Mouse (Mus musculus) ES-E14 (cell line): ENCODE data around the gene Tomm34. TPM values are rescaled to one million over a fixed set of nuclear protein-coding genes. Genes with fewer than 3 reads are reported as not detected.

Experiments used
- DNase-seq: peaks from one replicate; pipeline ENCODE4 v3.0.0-alpha.2; 2013; ENCODE audit warnings: low read depth, low spot score
- H3K27ac ChIP-seq: 2 replicates; pipeline ENCODE4 v1.5.1; 2012; ENCODE audit warnings: low read depth, mild to moderate bottlenecking, low read length, moderate library complexity, mixed read lengths; ENCODE audit not compliant: poor library complexity, insufficient read depth, severe bottlenecking
- H3K36me3 ChIP-seq: 2 replicates; pipeline ENCODE4 v1.6.1; 2012; ENCODE audit warnings: mild to moderate bottlenecking, low read length, moderate library complexity, mixed read lengths; ENCODE audit not compliant: control insufficient read depth, poor library complexity, insufficient read depth, severe bottlenecking
- H3K4me1 ChIP-seq, 2 experiments: fragments of 150-350 bp in 1 of 2; sonication (generic) in 1 of 2; 2 replicates each; pipeline ENCODE4 v1.6.1; 2012; ENCODE audit warnings: low read length in 2 of 2, mild to moderate bottlenecking in 1 of 2, mixed read lengths in 1 of 2; ENCODE audit not compliant: control insufficient read depth in 2 of 2, insufficient read depth in 2 of 2, poor library complexity in 1 of 2
- H3K4me3 ChIP-seq, 2 experiments: fragments of 150-350 bp in 1 of 2; sonication (generic) in 1 of 2; 2 replicates each; pipeline ENCODE4 v1.5.1; 2012; ENCODE audit warnings: low read length in 2 of 2, low read depth in 1 of 2, mild to moderate bottlenecking in 1 of 2, mixed read lengths in 1 of 2; ENCODE audit not compliant: insufficient read depth in 1 of 2, poor library complexity in 1 of 2, severe bottlenecking in 1 of 2
- H3K9ac ChIP-seq: 2 replicates; pipeline ENCODE4 v1.6.1; 2012; ENCODE audit warnings: low read depth, mild to moderate bottlenecking, low read length, mixed read lengths; ENCODE audit not compliant: poor library complexity, insufficient read depth, severe bottlenecking
- H3K9me3 ChIP-seq: fragments of 150-350 bp; sonication (generic); 2 replicates; pipeline ENCODE4 v1.6.1; 2012; ENCODE audit warnings: low read depth, mild to moderate bottlenecking, low read length; ENCODE audit not compliant: control insufficient read depth, insufficient read depth
- CHD2 ChIP-seq: IDR thresholded peaks from 2 replicates; pipeline ENCODE4 v1.6.1; 2014; ENCODE audit warnings: mild to moderate bottlenecking, low read depth, low read length, inconsistent platforms
- HCFC1 ChIP-seq: IDR thresholded peaks from 2 replicates; pipeline ENCODE4 v1.6.1; 2012; ENCODE audit warnings: low read length, inconsistent platforms, borderline replicate concordance; ENCODE audit not compliant: insufficient read depth
- MAFK ChIP-seq: IDR thresholded peaks from 2 replicates; pipeline ENCODE4 v1.6.1; 2014; ENCODE audit warnings: mild to moderate bottlenecking, low read depth, low read length, inconsistent platforms; ENCODE audit not compliant: insufficient read depth
- ZC3H11A ChIP-seq: IDR thresholded peaks from 2 replicates; pipeline ENCODE4 v1.6.1; 2012; ENCODE audit warnings: low read depth, mild to moderate bottlenecking, inconsistent platforms, low read length, borderline replicate concordance
- ZNF384 ChIP-seq: IDR thresholded peaks from 2 replicates; pipeline ENCODE4 v1.6.1; 2012; ENCODE audit warnings: low read depth, low read length, inconsistent platforms
- in situ Hi-C, 2 experiments: fragments of 600-800 bp; cut with MboI; formaldehyde crosslinking; loops; one replicate each; pipeline ENCODE4 v1.15.1; 2025; ENCODE audit warnings: low sequenced_read_pairs in 2 of 2, inconsistent platforms in 1 of 2; ENCODE audit not compliant: unreplicated experiment in 2 of 2
- total RNA-seq: library from RNA; depleted of rRNA; stranded (reverse); fragments of 300-350 nt; gene quantifications from 2 replicates; pipeline ENCODE4 v1.2.3, GENCODE M21; 2012

Gene Tomm34
- total RNA-seq, 1 experiment = 41.5 TPM

- no peaks in the 10 kb centered on the region for H3K4me1 ChIP-seq
- DNase-seq = peak; percentile 27
- in situ Hi-C loops = loop anchor here in 1 of 2 experiments (10.0 kb wide), 1 partner anchor 241 kb away; no protein-coding TSS in a partner anchor
These were observed 32.5 kb upstream of the Tomm34 start for GRCm38 (mm10) chr2:164103501-164103900.

GRCm38 (mm10) chr2:164102366-164102765, 31.4 kb upstream of the Tomm34 start:
- no peaks in the 10 kb centered on the region for H3K4me1 ChIP-seq
- H3K9ac ChIP-seq = no peak overlapping the region
- H3K27ac ChIP-seq = no peak overlapping the region
- peaks cover 31% of the 10 kb centered on the region for H3K36me3 ChIP-seq
- TF ChIP-seq MAFK (no peak), ZC3H11A (no peak), ZNF384 (no peak), CHD2 (no peak), HCFC1 (no peak)
- DNase-seq = no peak
- no peak overlapping the region for H3K4me3 ChIP-seq
- in situ Hi-C loops = loop anchor here in 1 of 2 experiments (10.0 kb wide), 1 partner anchor 242 kb away; no protein-coding TSS in a partner anchor
- no peaks in the 10 kb centered on the region for H3K9me3 ChIP-seq

More at GRCm38 (mm10) chr2:164103501-164103900, 32.5 kb upstream of the Tomm34 start:
- TF ChIP-seq ZNF384 (peak; percentile 87; the same call in 1 of the 2 replicates), MAFK (no peak)
- Histone ChIP-seq H3K4me3 (no peak overlapping the region), H3K36me3 (peaks cover 32% of the 10 kb centered on the region), H3K9me3 (no peaks in the 10 kb centered on the region), H3K9ac (no peak overlapping the region), H3K27ac (no peak overlapping the region)

- H3K27ac ChIP-seq = no peak overlapping the region
- H3K9ac ChIP-seq = no peak overlapping the region
- no peak for DNase-seq
- TF ChIP-seq ZC3H11A (no peak), HCFC1 (no peak)
- H3K4me1 ChIP-seq = no peaks in the 10 kb centered on the region
- no peak overlapping the region for H3K4me3 ChIP-seq
- no peaks in the 10 kb centered on the region for H3K9me3 ChIP-seq
- H3K36me3 ChIP-seq = peaks cover 31% of the 10 kb centered on the region
- in situ Hi-C loops = loop anchor here in 1 of 2 experiments (10.0 kb wide), 1 partner anchor 243 kb away; no protein-coding TSS in a partner anchor
These were observed 31.0 kb upstream of the Tomm34 start for GRCm38 (mm10) chr2:164101936-164102335.

GRCm38 (mm10) chr2:164098603-164099250, 27.8 kb upstream of the Tomm34 start:
- Histone ChIP-seq H3K27ac (no peak overlapping the region), H3K4me1 (no peaks in the 10 kb centered on the region), H3K4me3 (no peak overlapping the region), H3K9me3 (no peaks in the 10 kb centered on the region), H3K9ac (no peak overlapping the region), H3K36me3 (peaks cover 30% of the 10 kb centered on the region)
- in situ Hi-C loops = no loop called here
- DNase-seq = no peak
- TF ChIP-seq CHD2 (no peak), HCFC1 (no peak), ZNF384 (no peak), MAFK (no peak)

GRCm38 (mm10) chr2:164094152-164094551, 23.2 kb upstream of the Tomm34 start:
- no peak for TF ChIP-seq HCFC1
- TF ChIP-seq ZNF384 = no peak
- TF ChIP-seq ZC3H11A = no peak
- TF ChIP-seq CHD2 = no peak
- TF ChIP-seq MAFK = no peak
- no peak for DNase-seq
- Histone ChIP-seq H3K4me1 (no peaks in the 10 kb centered on the region), H3K9me3 (no peaks in the 10 kb centered on the region), H3K9ac (no peak overlapping the region), H3K4me3 (no peak overlapping the region), H3K27ac (no peak overlapping the region), H3K36me3 (peaks cover 18% of the 10 kb centered on the region)
- in situ Hi-C loops = no loop called here
